Mouse (Mus musculus) liver, postnatal 0 days (tissue): Measurements from ENCODE around the gene Ephb1.

Source experiments
- CTCF ChIP-seq: sonication (generic); IDR thresholded peaks from 2 replicates; pipeline ENCODE4 v1.5.1; 2016; ENCODE audit warnings: antibody characterized with exemption, low read depth
- EP300 ChIP-seq: IDR thresholded peaks from 2 replicates; pipeline ENCODE4 v1.6.1; 2016; ENCODE audit warnings: antibody characterized with exemption, low read depth, mild to moderate bottlenecking

DNA sequence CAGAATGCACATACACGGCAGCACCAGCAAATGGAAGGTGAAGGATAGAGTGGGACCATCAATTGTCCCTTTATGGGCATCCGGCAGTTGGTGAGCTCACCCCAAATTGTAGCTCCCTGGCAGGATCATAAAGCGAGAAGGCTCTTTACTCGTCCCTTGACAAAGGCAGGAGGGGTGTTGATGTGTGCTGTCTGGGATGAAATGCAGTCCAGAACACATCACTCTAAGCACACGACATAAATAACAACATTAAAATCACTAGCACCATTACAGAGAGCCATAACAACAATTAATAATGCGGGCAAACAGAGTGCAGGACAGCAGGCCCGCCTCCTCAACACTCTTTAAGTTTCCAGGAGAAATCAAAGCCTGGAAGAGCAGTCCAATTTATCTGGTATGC, 372.1 kb downstream of the Ephb1 start:
- TF ChIP-seq CTCF (no peak), EP300 (no peak)
